Mouse (Mus musculus) olfactory bulb, adult 2 months (tissue): ENCODE data around the gene Man1c1.

Source experiments
- CTCF ChIP-seq: fragments of 200-500 bp; IDR thresholded peaks from 2 replicates; pipeline ENCODE4 v1.5.1; 2012; ENCODE audit warnings: low read depth, mild to moderate bottlenecking, low read length, moderate library complexity; ENCODE audit not compliant: insufficient read depth
- POLR2A ChIP-seq: fragments of 200-500 bp; IDR thresholded peaks from 2 replicates; pipeline ENCODE4 v1.6.1; 2012; ENCODE audit warnings: mild to moderate bottlenecking, low read depth, low read length, moderate library complexity; ENCODE audit not compliant: insufficient read depth

GRCm38 (mm10) chr4:134683008-134683407, 21.1 kb downstream of the Man1c1 start:
- TF ChIP-seq POLR2A (no peak), CTCF (no peak)
